Mouse (Mus musculus) right cerebral cortex, adult 2 months (tissue): ENCODE results near the gene Fbxo33.

ENCODE experiments used
- DNase-seq, 2 experiments: peaks; one replicate each; pipeline ENCODE4 v3.0.0; 2021 to 2022; ENCODE audit warnings: low spot score in 2 of 2

The Fbxo33 gene

GRCm38 (mm10) chr12:59198750-59199149 lies 20.8 kb downstream of the Fbxo33 start:
- no peak for DNase-seq

GRCm38 (mm10) chr12:59195941-59196340 lies 23.6 kb downstream of the Fbxo33 start:
- no peak for DNase-seq

DNA sequence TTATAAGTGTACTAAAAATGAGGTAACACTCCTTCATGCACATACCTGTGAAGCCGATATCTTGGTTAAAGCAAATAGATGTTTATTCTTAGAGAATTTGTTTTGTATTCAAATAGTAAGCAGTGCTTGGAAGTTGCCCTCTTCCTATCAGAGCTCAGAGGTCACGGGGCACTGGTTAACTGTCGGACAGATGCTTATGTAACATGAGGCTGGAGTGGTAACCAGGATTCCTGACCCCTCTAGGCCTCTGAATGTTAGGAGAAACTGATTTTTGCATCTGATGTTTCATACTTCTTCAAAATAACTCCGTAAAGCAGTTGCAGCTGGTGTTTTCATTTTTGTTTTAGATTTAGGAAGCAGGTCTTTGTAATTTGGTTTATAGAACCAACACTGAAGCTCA lies 24.5 kb downstream of the Fbxo33 start:
- DNase-seq: no peak

DNA sequence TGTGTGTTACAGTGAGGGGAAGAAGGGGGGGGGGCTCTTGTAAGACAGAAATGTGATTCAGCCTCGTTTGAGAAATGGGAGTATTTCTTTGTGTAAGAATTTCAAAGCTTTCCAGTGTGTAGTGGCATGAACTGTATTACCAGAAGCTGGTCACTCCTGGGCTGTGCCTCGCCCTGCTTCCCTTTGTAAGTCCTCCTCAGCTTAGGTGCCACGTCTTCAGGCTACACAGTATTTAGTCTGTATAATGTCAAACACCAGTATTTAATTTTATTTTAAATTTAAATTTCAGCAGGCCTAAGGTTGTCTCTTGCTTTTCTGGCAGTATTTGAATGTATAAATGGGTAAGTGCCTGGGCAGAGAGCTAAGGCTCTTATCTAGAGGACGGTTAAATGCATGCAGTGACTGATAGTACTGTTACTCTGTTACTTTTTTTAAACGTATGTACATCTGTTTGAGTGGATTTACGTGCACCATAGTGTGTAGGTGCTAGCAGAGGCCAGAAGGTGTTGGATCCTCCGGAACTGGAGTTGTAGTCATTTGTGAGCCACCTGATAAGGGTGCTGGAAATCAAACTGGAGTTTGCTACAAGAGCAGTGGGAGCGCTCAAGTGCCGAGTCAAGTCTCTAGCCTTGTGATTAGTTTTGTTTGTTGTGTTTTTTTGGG lies 25.1 kb downstream of the Fbxo33 start:
- no peak for DNase-seq

GRCm38 (mm10) chr12:59193637-59194036 lies 25.9 kb downstream of the Fbxo33 start:
- no peak for DNase-seq

DNA sequence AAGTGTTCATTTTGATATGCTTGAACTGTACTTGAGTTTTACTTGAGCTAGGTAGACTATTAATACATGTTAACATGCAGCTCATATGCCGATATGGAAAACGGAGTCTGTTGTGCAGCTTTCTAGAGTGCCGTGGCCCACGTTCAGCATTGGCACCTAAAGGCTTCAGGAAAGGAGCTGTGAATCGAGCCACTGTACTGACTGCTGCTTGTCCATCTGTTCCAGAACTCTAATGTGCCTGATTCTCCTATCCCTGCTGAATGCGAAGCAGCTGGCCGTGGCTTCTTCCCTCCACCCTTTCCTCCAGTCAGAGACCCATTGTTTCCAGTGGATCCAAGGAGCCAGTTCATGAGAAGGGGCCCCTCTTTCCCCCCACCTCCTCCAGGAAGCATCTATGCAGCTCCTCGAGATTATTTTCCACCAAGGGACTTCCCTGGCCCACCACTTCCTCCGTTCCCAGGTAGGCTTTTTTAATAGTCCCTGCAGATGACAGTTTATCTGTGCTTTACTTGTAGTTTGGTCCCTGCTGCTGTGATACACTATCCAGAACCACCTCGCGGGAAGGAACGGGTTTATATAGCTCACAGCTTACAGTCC lies 31.3 kb downstream of the Fbxo33 start:
- no peak for DNase-seq

GRCm38 (mm10) chr12:59177814-59178213 lies 41.7 kb downstream of the Fbxo33 start:
- DNase-seq: peak; percentile 19 to 37

DNA sequence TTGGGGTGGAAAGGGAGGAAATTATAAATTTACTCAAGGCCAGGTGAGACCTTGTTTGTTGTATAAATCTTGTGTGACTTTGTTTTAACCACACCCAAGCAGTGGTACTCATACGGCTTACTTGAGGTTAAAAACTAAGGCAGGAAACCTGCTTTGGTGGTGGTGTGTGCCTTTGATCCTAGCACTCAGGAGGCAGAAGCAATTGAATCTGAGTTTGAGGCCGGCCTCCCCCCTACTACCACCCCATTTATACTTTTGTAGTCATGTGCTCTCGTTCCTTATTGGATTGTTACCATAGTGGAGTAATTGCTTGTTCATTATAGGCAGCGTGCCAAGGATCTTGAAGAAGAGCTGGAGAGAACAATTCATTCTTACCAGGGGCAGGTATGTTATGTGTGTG lies 49.6 kb downstream of the Fbxo33 start:
- no peak for DNase-seq

- no peak for DNase-seq
Observed at GRCm38 (mm10) chr12:59166557-59166956, 53.0 kb downstream of the Fbxo33 start.

DNA sequence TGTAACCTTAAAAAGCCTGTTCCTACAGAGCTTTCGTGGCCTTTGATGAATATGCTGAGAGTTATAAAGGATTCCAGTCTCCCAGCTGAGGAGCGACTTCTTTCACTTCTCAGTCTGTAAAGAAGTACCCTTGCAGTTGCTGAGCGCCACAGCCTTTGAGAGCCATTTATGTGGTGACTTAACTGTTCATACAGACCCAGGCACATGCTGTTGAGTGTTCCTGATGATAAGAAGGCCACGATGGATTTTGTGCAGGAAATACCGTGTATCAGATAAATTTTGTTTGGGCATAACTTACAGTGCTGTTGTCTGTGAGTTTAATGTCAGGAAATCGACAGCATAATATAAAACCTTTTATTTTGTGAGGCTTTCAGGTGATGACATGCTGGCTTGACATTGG lies 55.0 kb downstream of the Fbxo33 start:
- no peak for DNase-seq

- DNase-seq: no peak
Observed at GRCm38 (mm10) chr12:59162797-59163196, 56.7 kb downstream of the Fbxo33 start.

GRCm38 (mm10) chr12:59161091-59161490 lies 58.4 kb downstream of the Fbxo33 start:
- no peak for DNase-seq
